Mouse (Mus musculus) layer of hippocampus, adult 11-12 months (tissue): ENCODE results near the gene Grk3.

ENCODE experiments used
- DNase-seq: peaks from one replicate; pipeline ENCODE4 v3.0.0; 2022; ENCODE audit warnings: low spot score

Grk3 gene

GRCm38 (mm10) chr5:113008496-113008895 is 7.1 kb downstream of the Grk3 start:
- DNase-seq = no peak

DNA sequence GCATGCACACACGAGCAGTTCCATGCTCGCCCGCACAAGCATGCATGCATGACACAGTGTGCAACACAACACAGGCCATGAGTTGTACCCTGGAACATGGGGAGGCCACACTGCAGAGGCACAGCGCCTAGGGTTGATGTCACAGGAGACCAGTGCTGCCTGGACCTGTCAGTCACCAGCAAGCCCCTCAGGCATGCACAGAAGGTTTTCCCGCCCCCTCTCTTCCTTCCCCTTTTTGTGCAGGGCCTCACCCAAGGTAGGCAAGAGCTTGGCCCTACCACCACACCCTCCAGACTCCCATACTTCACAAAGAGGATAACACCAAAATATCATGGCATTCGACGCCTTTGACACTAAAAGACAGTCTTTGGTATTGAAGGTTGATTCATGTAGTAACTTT is 8.6 kb downstream of the Grk3 start:
- no peak for DNase-seq

DNA sequence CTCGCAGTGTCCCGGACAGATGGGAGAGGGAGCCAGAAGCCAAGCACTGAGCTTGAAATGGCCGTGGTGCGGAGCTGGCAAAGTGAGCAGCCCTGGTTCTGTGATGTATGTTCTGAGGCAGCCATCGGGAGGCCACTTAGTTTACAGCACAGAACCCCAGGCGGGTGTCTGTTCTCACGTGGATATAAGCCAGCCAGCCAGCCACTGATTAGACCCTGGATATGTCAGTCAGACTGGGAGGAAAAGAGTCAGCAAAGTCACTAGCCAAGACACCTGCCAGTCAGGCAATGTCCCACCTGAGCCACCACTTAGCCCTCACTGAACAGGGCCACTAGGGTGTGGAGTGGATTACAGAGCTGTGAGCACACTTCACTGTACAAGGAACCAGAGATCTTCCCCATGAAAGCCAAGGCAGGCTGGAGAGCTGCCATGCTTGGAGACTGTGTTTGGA is 9.6 kb downstream of the Grk3 start:
- DNase-seq = no peak

DNA sequence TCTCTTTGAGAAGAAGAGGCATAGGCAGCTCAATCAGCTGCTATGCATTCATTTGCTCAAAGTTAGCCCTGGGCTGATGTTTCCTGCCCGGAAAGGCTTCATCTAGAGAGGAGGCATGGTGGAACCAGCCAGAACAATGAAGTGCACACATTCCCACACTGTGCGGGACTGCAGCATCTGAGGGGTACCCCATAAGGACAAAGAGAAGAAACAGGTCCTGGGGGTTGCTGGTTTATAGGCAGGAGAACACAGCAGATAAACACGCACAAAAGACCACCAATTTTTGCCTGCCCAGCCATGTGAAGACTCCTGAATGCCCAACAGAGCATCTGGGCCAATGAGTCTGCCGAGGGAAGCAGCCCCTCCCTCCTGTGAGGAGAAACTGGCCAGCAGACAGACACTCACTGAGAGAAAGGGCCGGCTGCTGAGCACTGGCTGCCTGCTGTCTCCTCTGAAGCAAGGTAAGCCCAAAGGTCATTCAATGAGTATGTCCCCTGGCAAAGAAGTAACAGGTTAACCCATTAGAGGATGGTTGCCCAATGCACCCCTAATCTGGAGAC is 12.7 kb downstream of the Grk3 start:
- no peak for DNase-seq

- DNase-seq = no peak
Measured at GRCm38 (mm10) chr5:112999227-112999626, 16.4 kb downstream of the Grk3 start.

- DNase-seq = no peak
Measured at GRCm38 (mm10) chr5:112997516-112998186, 17.9 kb downstream of the Grk3 start.

DNA sequence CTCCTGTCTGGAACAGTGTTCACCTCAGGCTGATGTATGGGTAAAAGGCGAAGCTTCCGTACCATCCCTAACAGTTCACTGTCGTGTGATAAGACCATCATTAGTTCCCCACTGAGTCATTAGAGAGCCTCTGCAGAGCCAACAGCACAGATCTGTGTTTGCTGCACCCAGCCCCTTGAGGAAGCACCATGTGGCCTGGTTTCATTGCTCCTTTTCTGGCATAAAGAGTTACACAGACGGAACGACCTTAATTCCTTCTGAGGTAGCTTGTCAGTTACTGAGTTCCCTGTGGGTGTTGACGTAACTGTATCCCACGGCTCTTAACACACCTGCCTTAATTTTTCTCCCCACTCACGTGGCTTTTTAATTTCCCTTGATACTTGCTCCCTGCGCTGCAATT is 24.3 kb downstream of the Grk3 start:
- no peak for DNase-seq

- DNase-seq = no peak
Measured at GRCm38 (mm10) chr5:112981931-112982330, 33.7 kb downstream of the Grk3 start.

DNA sequence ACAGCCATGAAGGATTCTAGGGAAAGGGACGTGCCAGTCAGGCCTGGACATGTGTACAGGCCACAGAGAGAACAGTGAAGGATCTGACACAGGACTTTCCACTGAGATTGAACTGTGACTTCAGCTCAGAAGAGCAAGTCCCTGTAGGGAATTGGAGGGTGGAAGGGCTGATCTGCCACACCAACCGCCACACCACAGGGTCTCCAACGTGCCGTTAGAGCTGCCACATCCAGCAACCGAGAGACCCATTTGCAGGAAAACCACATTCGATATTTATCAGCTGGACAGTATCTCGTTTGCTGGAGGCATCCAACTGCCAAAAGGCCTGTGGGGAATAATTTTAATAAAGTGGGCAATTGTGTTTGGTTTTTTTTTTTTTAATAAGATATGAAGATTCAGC is 35.9 kb downstream of the Grk3 start:
- no peak for DNase-seq

DNA sequence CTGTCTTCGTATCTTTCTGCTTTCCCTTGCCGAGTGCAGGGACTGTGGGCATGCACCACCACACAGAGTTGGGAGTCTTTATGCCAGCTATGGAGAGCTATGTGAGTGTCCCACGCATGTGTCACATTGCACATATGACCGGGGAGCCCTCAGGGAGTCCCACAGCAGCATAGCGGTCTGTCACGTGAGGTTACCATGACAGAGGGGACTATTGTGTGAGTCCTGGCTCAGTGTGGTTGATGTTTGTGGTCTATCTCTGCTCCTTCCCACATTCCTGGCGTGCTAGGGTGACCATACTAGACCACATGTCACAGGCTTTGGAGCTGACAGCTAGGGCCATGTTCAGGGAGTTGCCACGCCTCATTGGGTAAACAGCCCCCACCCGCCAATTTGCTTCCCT is 36.4 kb downstream of the Grk3 start:
- no peak for DNase-seq

DNA sequence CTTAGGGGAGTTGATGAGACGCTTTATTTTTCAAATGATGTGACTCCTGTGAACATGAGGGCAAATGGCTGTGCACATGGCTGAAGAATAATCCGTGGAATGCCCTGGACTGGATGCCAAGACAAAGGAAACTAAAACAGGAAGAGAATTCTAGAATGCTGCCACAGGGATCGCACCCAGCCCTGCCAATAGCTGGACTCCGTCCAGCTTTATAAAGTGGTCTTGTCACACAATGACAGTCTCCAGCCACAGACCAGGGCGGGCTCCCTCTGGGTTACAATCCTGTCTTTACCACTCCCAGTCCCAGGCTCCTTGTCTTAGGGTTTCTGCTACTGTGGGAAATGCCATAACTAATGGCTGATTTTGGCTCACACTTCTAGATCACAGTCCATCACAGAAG is 38.5 kb downstream of the Grk3 start:
- no peak for DNase-seq

DNA sequence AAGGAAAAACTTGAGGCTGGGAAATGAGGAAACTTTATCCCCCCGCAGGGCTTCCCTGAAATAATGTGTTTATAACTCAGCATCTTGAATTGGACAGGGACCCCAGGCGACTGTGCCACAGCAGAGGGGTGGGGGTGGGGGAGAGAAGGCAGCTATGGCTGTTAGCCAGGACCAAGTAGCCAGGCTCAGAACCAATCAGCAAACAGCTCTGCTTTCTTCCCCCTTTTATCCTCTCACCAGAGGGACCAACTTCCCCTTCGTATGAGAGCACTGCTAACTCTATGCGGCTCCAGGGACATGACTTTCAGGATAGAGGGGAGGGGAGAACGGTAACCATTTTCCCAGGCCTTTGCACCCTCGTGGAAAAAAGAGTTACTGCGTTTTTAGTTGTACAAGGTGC is 42.0 kb downstream of the Grk3 start:
- no peak for DNase-seq

DNA sequence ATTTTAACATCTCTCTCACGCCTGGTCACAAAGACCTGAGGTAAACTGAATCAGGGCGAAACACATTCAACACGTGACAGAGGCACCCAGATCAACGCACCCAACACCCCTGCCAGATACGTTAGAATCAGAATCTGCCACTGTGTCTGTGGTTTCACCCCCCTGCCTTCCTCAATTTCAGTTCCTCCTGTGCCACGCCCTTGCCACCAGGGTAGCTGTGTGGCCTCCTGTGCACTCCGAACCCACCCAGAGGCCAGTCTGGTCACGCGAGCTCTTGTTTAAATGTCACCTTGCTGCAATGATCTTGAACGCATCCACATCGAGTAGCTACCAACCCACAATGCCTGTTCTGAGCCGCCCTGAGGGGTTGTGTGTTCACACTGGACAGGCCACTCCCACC is 43.3 kb downstream of the Grk3 start:
- no peak for DNase-seq

- DNase-seq = no peak
Measured at GRCm38 (mm10) chr5:112963495-112963894, 52.1 kb downstream of the Grk3 start.

GRCm38 (mm10) chr5:112962166-112962565 is 53.4 kb downstream of the Grk3 start:
- DNase-seq = no peak

GRCm38 (mm10) chr5:112960911-112961310 is 54.7 kb downstream of the Grk3 start:
- DNase-seq = no peak

- DNase-seq = no peak
Measured at GRCm38 (mm10) chr5:112958293-112958692, 57.3 kb downstream of the Grk3 start.

DNA sequence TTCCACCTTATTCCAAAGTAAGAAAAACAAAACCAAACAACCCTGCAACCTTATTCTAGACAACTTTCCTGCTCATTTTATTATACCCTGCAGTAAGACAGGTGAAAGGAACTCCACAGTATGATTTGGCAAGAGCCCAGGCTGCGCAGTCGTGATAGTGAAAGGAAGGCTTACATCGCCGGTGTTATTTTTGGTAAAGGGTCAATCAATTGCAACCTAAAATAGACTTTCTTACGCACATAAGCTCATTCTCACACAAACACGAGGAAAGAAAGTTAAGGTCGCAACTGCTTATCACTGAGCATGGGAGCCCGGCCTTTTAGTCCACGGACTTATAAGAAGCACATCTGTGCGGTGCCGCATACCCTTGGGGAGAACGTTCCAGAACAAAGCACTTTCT is 58.8 kb downstream of the Grk3 start:
- DNase-seq = no peak

DNA sequence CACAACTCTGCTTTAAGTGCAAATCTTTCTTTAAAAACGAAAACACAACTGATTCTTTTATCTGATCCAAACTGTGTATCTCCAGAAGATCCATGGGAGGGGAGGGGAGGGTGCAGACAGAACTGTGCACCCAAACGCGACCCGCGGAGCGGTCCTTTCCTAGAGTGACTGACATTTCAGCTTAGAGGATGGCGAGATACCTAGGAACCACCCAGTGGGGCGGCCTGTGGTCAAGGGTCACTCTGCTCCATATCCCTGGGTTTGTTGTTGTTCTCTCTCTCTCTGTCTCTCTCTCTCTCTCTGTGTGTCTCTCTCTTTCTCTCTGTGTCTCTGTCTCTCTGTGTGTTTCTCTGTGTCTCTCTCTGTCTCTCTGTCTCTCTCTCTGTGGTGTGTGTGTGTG is 59.2 kb downstream of the Grk3 start:
- DNase-seq = no peak

GRCm38 (mm10) chr5:112950847-112951246 is 64.7 kb downstream of the Grk3 start:
- DNase-seq = no peak

- DNase-seq = no peak
Measured at GRCm38 (mm10) chr5:112945925-112946324, 69.7 kb downstream of the Grk3 start.

GRCm38 (mm10) chr5:112942244-112942643 is 73.3 kb downstream of the Grk3 start:
- no peak for DNase-seq

DNA sequence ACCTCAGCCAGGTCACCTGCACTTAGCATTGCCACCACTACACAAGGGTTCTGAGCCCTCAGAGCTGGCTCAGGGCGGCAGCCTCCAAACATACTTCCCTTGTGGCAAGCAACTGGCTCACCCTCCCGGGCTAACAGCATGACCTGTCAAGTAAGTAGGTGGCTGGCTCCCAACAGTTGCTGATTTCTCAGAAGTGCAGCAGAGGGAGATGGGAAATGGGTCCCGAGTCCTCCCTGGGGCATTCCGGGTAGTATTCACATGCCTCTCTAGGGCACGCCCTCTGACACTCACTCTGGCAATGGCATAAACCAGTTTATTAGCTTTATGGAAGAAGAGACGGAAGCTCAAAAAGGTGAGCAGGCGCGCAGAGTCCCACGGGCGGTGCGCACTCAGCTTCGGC is 74.6 kb downstream of the Grk3 start:
- no peak for DNase-seq

GRCm38 (mm10) chr5:112936632-112937031 is 79.0 kb downstream of the Grk3 start:
- DNase-seq = no peak
